Mouse (Mus musculus) myocyte (in vitro differentiated cells): ENCODE measurements around the gene Gm45337.

Experiments used
- CEBPB ChIP-seq: IDR thresholded peaks from 2 replicates; pipeline ENCODE4 v1.6.1; 2011; ENCODE audit warnings: mild to moderate bottlenecking, moderate library complexity; ENCODE audit not compliant: poor library complexity, insufficient read depth, severe bottlenecking
- POLR2A ChIP-seq: IDR thresholded peaks from one replicate; pipeline ENCODE4 v1.6.1; 2011; ENCODE audit warnings: low read depth, mild to moderate bottlenecking, control low read depth, moderate library complexity; ENCODE audit not compliant: insufficient read length

DNA sequence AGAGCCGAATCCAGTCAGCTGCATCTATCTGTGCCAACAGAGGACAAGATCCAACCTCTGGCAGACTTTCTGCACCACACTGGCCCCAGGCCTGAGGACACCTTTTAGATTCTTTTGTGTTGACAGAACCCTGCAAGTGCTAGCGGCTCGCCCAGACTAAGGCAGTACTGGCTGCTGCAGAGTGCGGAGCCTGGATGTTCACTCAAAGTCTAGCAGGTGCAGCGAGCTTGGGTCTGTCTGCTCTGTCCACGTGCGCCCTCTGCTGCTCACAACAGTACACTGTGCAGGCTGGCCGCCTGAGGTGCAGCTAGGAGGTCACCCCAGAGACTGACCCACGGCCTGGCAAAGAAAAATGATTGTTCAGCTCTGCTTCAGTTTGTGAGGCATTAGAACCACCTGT lies 46.6 kb downstream of the Gm45337 start:
- no peak for TF ChIP-seq CEBPB
- TF ChIP-seq POLR2A = no peak
